Mouse (Mus musculus): ENCODE data around the gene Cyp26a1. TPM values are rescaled to one million over a fixed set of nuclear protein-coding genes. Genes with fewer than 3 reads are reported as not detected.

The Cyp26a1 gene
- polyA plus RNA-seq, 1 experiment from 2014 or later: 0.14 TPM

GRCm38 (mm10) chr19:37667855-37668594, 29.6 kb upstream of the Cyp26a1 start:
- H3K9ac ChIP-seq (ENCODE audit: low read depth, low read length): no peak overlapping the region
- H3K27me3 ChIP-seq (replicated peaks; ENCODE audit: control insufficient read depth, insufficient read depth, low read length): no peaks in the 10 kb centered on the region
- WGBS: 53% methylated on average over 13 of the region's 13 CpGs
- no peak overlapping the region for H3K4me2 ChIP-seq (replicated peaks; ENCODE audit: low read depth)
- H3K36me3 ChIP-seq (ENCODE audit: control insufficient read depth, insufficient read depth): no peaks in the 10 kb centered on the region
- H3K9me3 ChIP-seq (ENCODE audit: control insufficient read depth): no peaks in the 10 kb centered on the region
- 0 out of 2 replicates have a peak, but pooled peaks cover 3% of the 10 kb centered on the region for H3K4me1 ChIP-seq (replicated peaks; ENCODE audit: control insufficient read depth, insufficient read depth, low read length)
- ATAC-seq: peak; percentile 39; the same call in 1 of the 2 replicates
- H3K4me3 ChIP-seq (ENCODE audit: low read depth, low read length): no peak overlapping the region
- H3K27ac ChIP-seq (ENCODE audit: low read depth, low read length): 0 out of 2 replicates have a peak overlapping the region, but pooled peaks have one; percentile 63
- no peak for TF ChIP-seq CTCF (IDR thresholded peaks at IDR 0.05; ENCODE audit: low read depth)

DNA sequence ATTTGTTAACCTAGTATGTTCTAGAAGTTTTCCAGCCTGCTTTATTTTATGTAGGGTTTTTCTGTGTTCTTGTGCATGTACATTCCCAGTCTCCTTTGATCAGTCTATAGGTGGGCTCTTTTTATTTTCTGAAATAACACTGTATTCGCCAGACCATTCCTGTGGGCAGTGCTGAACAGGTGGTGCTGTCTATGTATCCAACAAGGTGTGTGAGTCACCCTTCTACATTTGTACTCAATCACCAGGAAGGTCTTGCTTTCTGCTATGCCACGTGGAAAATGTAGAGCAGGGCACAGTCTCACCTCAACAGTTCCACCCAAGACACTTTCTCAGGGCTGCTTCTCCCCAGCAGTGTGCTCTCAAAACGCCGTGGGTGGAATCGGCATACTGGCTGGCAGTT, 28.9 kb upstream of the Cyp26a1 start:
- H3K36me3 ChIP-seq (ENCODE audit: control insufficient read depth, insufficient read depth): no peaks in the 10 kb centered on the region
- H3K27ac ChIP-seq (ENCODE audit: low read depth, low read length): peak overlapping the region; percentile 63
- H3K4me2 ChIP-seq (replicated peaks; ENCODE audit: low read depth): no peak overlapping the region
- peak; percentile 54; the same call in 1 of the 2 replicates for ATAC-seq
- no peaks in the 10 kb centered on the region for H3K27me3 ChIP-seq (replicated peaks; ENCODE audit: control insufficient read depth, insufficient read depth, low read length)
- H3K9me3 ChIP-seq (ENCODE audit: control insufficient read depth): no peaks in the 10 kb centered on the region
- TF ChIP-seq CTCF (IDR thresholded peaks at IDR 0.05; ENCODE audit: low read depth): no peak
- no peak overlapping the region for H3K4me3 ChIP-seq (ENCODE audit: low read depth, low read length)
- no peak overlapping the region for H3K9ac ChIP-seq (ENCODE audit: low read depth, low read length)
- H3K4me1 ChIP-seq (replicated peaks; ENCODE audit: control insufficient read depth, insufficient read depth, low read length): 0 out of 2 replicates have a peak, but pooled peaks cover 3% of the 10 kb centered on the region
- 88% methylated on average over 5 of the region's 5 CpGs for WGBS

DNA sequence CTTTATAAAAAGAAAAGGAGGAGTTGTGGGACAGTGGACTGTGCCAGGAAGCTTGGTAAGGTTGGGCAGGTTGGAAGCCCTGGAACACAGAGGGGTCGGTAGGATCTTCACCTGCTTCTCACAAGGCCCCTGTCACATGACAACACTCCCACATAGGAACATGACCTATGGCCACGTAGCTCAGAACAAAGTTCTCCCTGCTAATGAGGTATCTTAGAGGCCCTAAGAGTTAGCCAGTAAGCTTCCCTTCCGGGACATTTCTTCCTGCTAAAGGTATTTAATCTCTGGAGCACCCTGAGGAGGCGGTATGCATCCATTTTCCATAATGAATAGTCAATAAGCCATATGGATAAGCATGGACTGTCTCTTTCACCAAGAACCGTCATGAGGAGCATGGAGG, 28.1 kb upstream of the Cyp26a1 start:
- Histone ChIP-seq H3K27me3 (replicated peaks; ENCODE audit: control insufficient read depth, insufficient read depth, low read length) (no peaks in the 10 kb centered on the region), H3K9me3 (ENCODE audit: control insufficient read depth) (no peaks in the 10 kb centered on the region), H3K27ac (ENCODE audit: low read depth, low read length) (peak overlapping the region; percentile 68), H3K9ac (ENCODE audit: low read depth, low read length) (no peak overlapping the region), H3K4me3 (ENCODE audit: low read depth, low read length) (no peak overlapping the region), H3K4me1 (replicated peaks; ENCODE audit: control insufficient read depth, insufficient read depth, low read length) (0 out of 2 replicates have a peak, but pooled peaks cover 3% of the 10 kb centered on the region), H3K36me3 (ENCODE audit: control insufficient read depth, insufficient read depth) (no peaks in the 10 kb centered on the region), H3K4me2 (replicated peaks; ENCODE audit: low read depth) (no peak overlapping the region)
- no peak for TF ChIP-seq CTCF (IDR thresholded peaks at IDR 0.05; ENCODE audit: low read depth)
- 68% methylated on average over 5 of the region's 5 CpGs for WGBS
- peak; percentile 80 for ATAC-seq

GRCm38 (mm10) chr19:37673393-37673792, 24.2 kb upstream of the Cyp26a1 start:
- Histone ChIP-seq H3K4me2 (replicated peaks; ENCODE audit: low read depth) (no peak overlapping the region), H3K9me3 (ENCODE audit: control insufficient read depth) (no peaks in the 10 kb centered on the region), H3K27ac (ENCODE audit: low read depth, low read length) (no peak overlapping the region), H3K4me3 (ENCODE audit: low read depth, low read length) (no peak overlapping the region), H3K9ac (ENCODE audit: low read depth, low read length) (no peak overlapping the region), H3K27me3 (replicated peaks; ENCODE audit: control insufficient read depth, insufficient read depth, low read length) (no peaks in the 10 kb centered on the region), H3K36me3 (ENCODE audit: control insufficient read depth, insufficient read depth) (no peaks in the 10 kb centered on the region), H3K4me1 (replicated peaks; ENCODE audit: control insufficient read depth, insufficient read depth, low read length) (0 out of 2 replicates have a peak, but pooled peaks cover 3% of the 10 kb centered on the region)
- no peak for TF ChIP-seq CTCF (IDR thresholded peaks at IDR 0.05; ENCODE audit: low read depth)
- 63% methylated on average over 12 of the region's 12 CpGs for WGBS
- ATAC-seq: no peak

DNA sequence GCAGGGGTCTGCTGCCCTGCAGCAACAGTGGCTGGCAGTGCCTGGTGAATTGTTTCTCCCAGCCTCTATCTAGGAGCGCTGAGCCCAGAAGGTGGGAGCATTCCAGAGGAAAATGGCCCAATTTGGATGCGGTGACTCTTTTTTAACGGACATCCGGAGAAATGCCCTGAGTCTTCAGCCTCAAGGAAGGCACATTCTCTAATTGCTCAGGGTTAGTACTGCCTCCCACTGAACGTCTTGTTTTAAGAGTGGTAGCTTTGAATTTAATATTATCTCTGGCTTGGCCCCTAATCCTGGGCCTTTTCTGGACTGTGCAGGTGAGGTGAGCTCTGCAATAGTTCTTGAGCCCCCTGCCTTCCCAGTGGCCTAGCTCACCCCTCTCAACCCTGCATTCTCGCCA, 12.3 kb upstream of the Cyp26a1 start, which contains the start of gene Cyp26c1:
Gene Cyp26c1 (plus strand): TSS at position 301 of the 400 bp plus-strand sequence.
- 46% methylated on average over 6 of the region's 6 CpGs for WGBS
- ATAC-seq: no peak
- H3K9ac ChIP-seq (ENCODE audit: low read depth, low read length): no peak within 1 kb of the TSS

DNA sequence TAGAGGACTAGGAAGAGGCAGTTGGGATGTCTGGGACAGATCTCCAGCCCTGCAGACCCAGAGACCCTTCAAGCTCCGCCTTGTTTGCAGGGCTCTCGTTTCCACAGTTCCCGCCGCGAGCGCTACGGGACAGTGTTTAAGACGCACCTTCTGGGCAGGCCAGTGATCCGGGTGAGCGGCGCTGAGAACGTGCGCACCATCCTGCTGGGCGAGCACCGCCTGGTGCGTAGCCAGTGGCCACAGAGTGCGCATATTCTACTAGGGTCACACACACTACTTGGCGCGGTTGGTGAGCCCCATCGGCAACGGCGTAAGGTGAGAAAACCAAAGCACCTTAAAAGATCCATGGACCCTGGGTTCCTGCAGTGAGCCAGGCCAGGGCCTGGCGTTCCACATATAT, 11.3 kb upstream of the Cyp26a1 start:
- Histone ChIP-seq H3K9me3 (ENCODE audit: control insufficient read depth) (no peaks in the 10 kb centered on the region), H3K9ac (ENCODE audit: low read depth, low read length) (no peak overlapping the region), H3K4me3 (ENCODE audit: low read depth, low read length) (no peak overlapping the region), H3K4me1 (replicated peaks; ENCODE audit: control insufficient read depth, insufficient read depth, low read length) (no peaks in the 10 kb centered on the region), H3K27me3 (replicated peaks; ENCODE audit: control insufficient read depth, insufficient read depth, low read length) (peaks cover 54% of the 10 kb centered on the region), H3K27ac (ENCODE audit: low read depth, low read length) (no peak overlapping the region), H3K36me3 (ENCODE audit: control insufficient read depth, insufficient read depth) (peaks cover 9% of the 10 kb centered on the region; the same call in 1 of the 2 replicates), H3K4me2 (replicated peaks; ENCODE audit: low read depth) (no peak overlapping the region)
- 22% methylated on average over 23 of the region's 23 CpGs for WGBS
- no peak for TF ChIP-seq CTCF (IDR thresholded peaks at IDR 0.05; ENCODE audit: low read depth)
- no peak for ATAC-seq

More for the DNA sequence above, 12.3 kb upstream of the Cyp26a1 start, which contains the start of gene Cyp26c1:
- Histone ChIP-seq H3K36me3 (ENCODE audit: control insufficient read depth, insufficient read depth) (peaks cover 9% of the 10 kb centered on the region; the same call in 1 of the 2 replicates), H3K4me1 (replicated peaks; ENCODE audit: control insufficient read depth, insufficient read depth, low read length) (no peaks in the 10 kb centered on the region), H3K9me3 (ENCODE audit: control insufficient read depth) (no peaks in the 10 kb centered on the region), H3K4me3 (ENCODE audit: low read depth, low read length) (no peak within 1 kb of the TSS), H3K4me2 (replicated peaks; ENCODE audit: low read depth) (no peak within 1 kb of the TSS), H3K27ac (ENCODE audit: low read depth, low read length) (no peak within 1 kb of the TSS), H3K27me3 (replicated peaks; ENCODE audit: control insufficient read depth, insufficient read depth, low read length) (peaks cover 44% of the 10 kb centered on the region)
- TF ChIP-seq CTCF (IDR thresholded peaks at IDR 0.05; ENCODE audit: low read depth): no peak

Data from intestine, postnatal 0 days (tissue).